Mouse (Mus musculus) ES-Bruce4 (cell line): ENCODE measurements around the gene Filip1l.

Source experiments
- CTCF ChIP-seq: IDR thresholded peaks from one replicate; pipeline ENCODE4 v1.8.1; 2011; ENCODE audit warnings: low read depth, low read length
- EP300 ChIP-seq: IDR thresholded peaks from 2 replicates; pipeline ENCODE4 v1.6.1; 2011; ENCODE audit warnings: low read depth, low read length; ENCODE audit not compliant: insufficient read depth
- POLR2A ChIP-seq: IDR thresholded peaks from one replicate; pipeline ENCODE4 v1.8.1; 2011; ENCODE audit warnings: low read length; ENCODE audit not compliant: insufficient read depth

- no peak for TF ChIP-seq CTCF
- TF ChIP-seq EP300, result no peak
- no peak for TF ChIP-seq POLR2A
These were observed 229.1 kb downstream of the Filip1l start for GRCm38 (mm10) chr16:57582008-57582407.
